Mouse (Mus musculus) neural tube, embryonic 12.5 days (tissue): Measurements from ENCODE around the gene Aup1. TPM values are rescaled to one million over a fixed set of nuclear protein-coding genes. Genes with fewer than 3 reads are reported as not detected.

Experiments used
- ATAC-seq: fragments of 200-750 bp; cut with Nextera tagmentation; 2 replicates; pipeline ENCODE4 v1.8.0; 2017; ENCODE audit warnings: low read depth, mild to moderate bottlenecking, moderate TSS enrichment, moderate library complexity; ENCODE audit not compliant: low FRiP score
- H3K27ac ChIP-seq: fragments of 300-500 bp; sonication (generic); 2 replicates; pipeline ENCODE4 v1.5.1; 2016
- H3K27me3 ChIP-seq: fragments of 300-500 bp; sonication (generic); replicated peaks from 2 replicates; pipeline ENCODE4 v1.6.1; 2016; ENCODE audit warnings: mild to moderate bottlenecking
- H3K36me3 ChIP-seq: fragments of 300-500 bp; sonication (generic); 2 replicates; pipeline ENCODE4 v1.6.1; 2016; ENCODE audit warnings: mild to moderate bottlenecking
- H3K4me1 ChIP-seq: fragments of 300-500 bp; sonication (generic); 2 replicates; pipeline ENCODE4 v1.6.1; 2016
- H3K4me2 ChIP-seq: fragments of 300-500 bp; sonication (generic); replicated peaks from 2 replicates; pipeline ENCODE4 v1.6.1; 2016; ENCODE audit warnings: mild to moderate bottlenecking
- H3K4me3 ChIP-seq: fragments of 300-500 bp; sonication (generic); 2 replicates; pipeline ENCODE4 v1.5.1; 2016
- H3K9ac ChIP-seq: fragments of 300-500 bp; sonication (generic); 2 replicates; pipeline ENCODE4 v1.6.1; 2016; ENCODE audit warnings: mild to moderate bottlenecking
- H3K9me3 ChIP-seq: fragments of 300-500 bp; sonication (generic); 2 replicates; pipeline ENCODE4 v1.6.1; 2016; ENCODE audit warnings: mild to moderate bottlenecking
- WGBS: fragments of 180-500 bp; shearing (Covaris S2); methylation state at CpG from one replicate; pipeline ENCODE4 v1.1.7; 2016; 5-methylcytosine and 5-hydroxymethylcytosine counted together
- polyA plus RNA-seq: library from polyadenylated mRNA; unstranded; fragments of >200 nt; fragmentation: Nextera tagmentation; extraction: Ambion mirVana; gene quantifications from 2 replicates; pipeline ENCODE4 v1.2.1, GENCODE M21; 2016

Aup1 gene
- polyA plus RNA-seq = 158 and 167 TPM in 2 replicates

GRCm38 (mm10) chr6:83054074-83054851 lies at the start of gene Aup1:
Gene Aup1 (plus strand): TSS chr6:83054521.
- H3K4me3 ChIP-seq = peak within 1 kb of the TSS; percentile 95
- no peaks in the 10 kb centered on the region for H3K9me3 ChIP-seq
- WGBS = under 1% methylated on average over 64 of the region's 64 CpGs
- no peaks in the 10 kb centered on the region for H3K27me3 ChIP-seq
- peaks cover 32% of the 10 kb centered on the region for H3K36me3 ChIP-seq
- peak within 1 kb of the TSS; percentile 53; the same call in 1 of the 2 replicates for H3K27ac ChIP-seq
- peaks cover 22% of the 10 kb centered on the region for H3K4me1 ChIP-seq
- ATAC-seq = peak; percentile 96
- H3K9ac ChIP-seq = peak within 1 kb of the TSS; percentile 95
- peak within 1 kb of the TSS; percentile 93 for H3K4me2 ChIP-seq

GRCm38 (mm10) chr6:83004872-83005271 lies 49.4 kb upstream of the Aup1 start:
- Histone ChIP-seq H3K4me2 (no peak overlapping the region), H3K9me3 (no peaks in the 10 kb centered on the region), H3K27me3 (no peaks in the 10 kb centered on the region), H3K36me3 (no peaks in the 10 kb centered on the region), H3K4me1 (no peaks in the 10 kb centered on the region), H3K27ac (no peak overlapping the region), H3K9ac (no peak overlapping the region), H3K4me3 (no peak overlapping the region)
- WGBS = 72% methylated on average over 7 of the region's 7 CpGs
- ATAC-seq = no peak

- Histone ChIP-seq H3K4me2 (no peak overlapping the region), H3K4me1 (no peaks in the 10 kb centered on the region), H3K4me3 (no peak overlapping the region), H3K27ac (no peak overlapping the region), H3K9ac (no peak overlapping the region), H3K9me3 (no peaks in the 10 kb centered on the region), H3K36me3 (no peaks in the 10 kb centered on the region), H3K27me3 (no peaks in the 10 kb centered on the region)
- 86% methylated on average over 10 of the region's 10 CpGs for WGBS
- ATAC-seq = no peak
Observed at GRCm38 (mm10) chr6:83005444-83006011, 48.8 kb upstream of the Aup1 start.

- Histone ChIP-seq H3K27me3 (no peaks in the 10 kb centered on the region), H3K9me3 (no peaks in the 10 kb centered on the region), H3K36me3 (no peaks in the 10 kb centered on the region), H3K4me1 (no peaks in the 10 kb centered on the region), H3K27ac (no peak overlapping the region), H3K9ac (no peak overlapping the region), H3K4me3 (no peak overlapping the region), H3K4me2 (no peak overlapping the region)
- ATAC-seq = no peak
- 89% methylated on average over 6 of the region's 6 CpGs for WGBS
Observed at GRCm38 (mm10) chr6:83006114-83006513, 48.2 kb upstream of the Aup1 start.

- Histone ChIP-seq H3K36me3 (no peaks in the 10 kb centered on the region), H3K4me3 (no peak overlapping the region), H3K27ac (no peak overlapping the region), H3K9me3 (no peaks in the 10 kb centered on the region), H3K9ac (no peak overlapping the region), H3K4me2 (no peak overlapping the region), H3K27me3 (no peaks in the 10 kb centered on the region), H3K4me1 (no peaks in the 10 kb centered on the region)
- WGBS = 61% methylated on average over 3 of the region's 3 CpGs
- no peak for ATAC-seq
Observed at GRCm38 (mm10) chr6:83008659-83009058, 45.7 kb upstream of the Aup1 start.

GRCm38 (mm10) chr6:83010010-83010409 lies 44.3 kb upstream of the Aup1 start:
- Histone ChIP-seq H3K4me3 (no peak overlapping the region), H3K27me3 (no peaks in the 10 kb centered on the region), H3K4me2 (no peak overlapping the region), H3K9ac (no peak overlapping the region), H3K36me3 (no peaks in the 10 kb centered on the region), H3K9me3 (no peaks in the 10 kb centered on the region), H3K4me1 (no peaks in the 10 kb centered on the region), H3K27ac (no peak overlapping the region)
- ATAC-seq = no peak
- 81% methylated on average over 7 of the region's 7 CpGs for WGBS

- Histone ChIP-seq H3K27ac (no peak overlapping the region), H3K4me3 (no peak overlapping the region), H3K27me3 (no peaks in the 10 kb centered on the region), H3K4me2 (no peak overlapping the region), H3K9me3 (no peaks in the 10 kb centered on the region), H3K36me3 (no peaks in the 10 kb centered on the region), H3K4me1 (no peaks in the 10 kb centered on the region), H3K9ac (no peak overlapping the region)
- ATAC-seq = no peak
- 81% methylated on average over 7 of the region's 7 CpGs for WGBS
Observed at GRCm38 (mm10) chr6:83011255-83011654, 43.1 kb upstream of the Aup1 start.

GRCm38 (mm10) chr6:83011756-83012155 lies 42.6 kb upstream of the Aup1 start:
- no peaks in the 10 kb centered on the region for H3K27me3 ChIP-seq
- H3K9me3 ChIP-seq = no peaks in the 10 kb centered on the region
- ATAC-seq = no peak
- no peak overlapping the region for H3K27ac ChIP-seq
- H3K4me1 ChIP-seq = no peaks in the 10 kb centered on the region
- no peak overlapping the region for H3K4me3 ChIP-seq
- no peak overlapping the region for H3K9ac ChIP-seq
- no peaks in the 10 kb centered on the region for H3K36me3 ChIP-seq
- 77% methylated on average over 6 of the region's 6 CpGs for WGBS
- H3K4me2 ChIP-seq = no peak overlapping the region

- no peaks in the 10 kb centered on the region for H3K9me3 ChIP-seq
- ATAC-seq = no peak
- 74% methylated on average over 5 of the region's 5 CpGs for WGBS
- no peak overlapping the region for H3K4me3 ChIP-seq
- no peak overlapping the region for H3K27ac ChIP-seq
- H3K4me2 ChIP-seq = no peak overlapping the region
- H3K4me1 ChIP-seq = no peaks in the 10 kb centered on the region
- H3K36me3 ChIP-seq = no peaks in the 10 kb centered on the region
- H3K9ac ChIP-seq = peak overlapping the region; percentile 6; the same call in 1 of the 2 replicates
- H3K27me3 ChIP-seq = no peaks in the 10 kb centered on the region
Observed at GRCm38 (mm10) chr6:83013444-83013843, 40.9 kb upstream of the Aup1 start.

GRCm38 (mm10) chr6:83014482-83015466 lies 39.5 kb upstream of the Aup1 start:
- Histone ChIP-seq H3K4me1 (no peaks in the 10 kb centered on the region), H3K9me3 (no peaks in the 10 kb centered on the region), H3K4me2 (no peak overlapping the region), H3K27me3 (no peaks in the 10 kb centered on the region), H3K9ac (no peak overlapping the region), H3K36me3 (no peaks in the 10 kb centered on the region), H3K4me3 (no peak overlapping the region), H3K27ac (no peak overlapping the region)
- 77% methylated on average over 12 of the region's 12 CpGs for WGBS
- no peak for ATAC-seq

- WGBS = 90% methylated on average over 2 of the region's 2 CpGs
- no peak overlapping the region for H3K4me2 ChIP-seq
Observed at GRCm38 (mm10) chr6:83015749-83016148, 38.6 kb upstream of the Aup1 start.

GRCm38 (mm10) chr6:83017190-83017589 lies 37.1 kb upstream of the Aup1 start:
- no peak overlapping the region for H3K9ac ChIP-seq
- H3K4me2 ChIP-seq = no peak overlapping the region
- ATAC-seq = no peak
- no peaks in the 10 kb centered on the region for H3K4me1 ChIP-seq
- no peaks in the 10 kb centered on the region for H3K9me3 ChIP-seq
- H3K27ac ChIP-seq = no peak overlapping the region
- no peaks in the 10 kb centered on the region for H3K36me3 ChIP-seq
- H3K27me3 ChIP-seq = no peaks in the 10 kb centered on the region
- no peak overlapping the region for H3K4me3 ChIP-seq
- 79% methylated on average over 3 of the region's 3 CpGs for WGBS

More at GRCm38 (mm10) chr6:83015749-83016148, 38.6 kb upstream of the Aup1 start:
- no peaks in the 10 kb centered on the region for H3K27me3 ChIP-seq
- no peak overlapping the region for H3K4me3 ChIP-seq
- no peaks in the 10 kb centered on the region for H3K4me1 ChIP-seq
- H3K9ac ChIP-seq = no peak overlapping the region
- H3K9me3 ChIP-seq = no peaks in the 10 kb centered on the region
- no peak for ATAC-seq
- no peaks in the 10 kb centered on the region for H3K36me3 ChIP-seq
- H3K27ac ChIP-seq = no peak overlapping the region
